Mouse (Mus musculus) cortical plate, adult 2 months (tissue): Measurements from ENCODE around the gene Ranbp9.

Experiments
- CTCF ChIP-seq: fragments of 200-500 bp; IDR thresholded peaks from 2 replicates; pipeline ENCODE4 v1.5.1; 2011; ENCODE audit warnings: mild to moderate bottlenecking, control low read depth, low read length; ENCODE audit not compliant: insufficient read depth; ENCODE audit errors: extremely low read depth
- POLR2A ChIP-seq: fragments of 200-500 bp; IDR thresholded peaks from 2 replicates; pipeline ENCODE4 v1.6.1; 2011; ENCODE audit warnings: mild to moderate bottlenecking, low read length, control low read depth; ENCODE audit not compliant: insufficient read depth; ENCODE audit errors: extremely low read depth

DNA sequence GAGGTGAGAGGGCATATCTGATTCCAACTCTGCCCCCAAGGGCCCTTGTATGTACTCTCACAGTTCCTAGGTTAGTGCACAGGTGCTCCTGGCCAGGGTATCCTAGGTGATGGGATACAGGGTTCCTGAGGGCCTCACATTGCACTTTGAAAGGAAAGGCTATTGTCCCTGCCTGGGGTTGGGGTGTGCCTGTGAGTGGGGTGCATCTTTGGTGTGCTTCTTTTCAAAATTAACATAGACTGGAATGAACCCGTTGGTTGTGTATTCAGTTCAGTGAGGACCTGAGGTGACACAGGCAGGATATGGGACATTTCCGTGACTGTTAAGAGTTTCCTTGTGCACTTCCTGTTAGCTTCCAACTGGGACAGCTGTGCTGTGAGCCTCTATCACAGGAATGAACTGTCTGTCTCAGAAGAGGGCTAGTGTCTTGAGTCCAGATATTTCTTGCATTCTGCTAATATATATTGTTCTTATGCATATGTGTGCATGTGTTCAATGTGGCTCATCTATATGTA lies 106.1 kb downstream of the Ranbp9 start:
- TF ChIP-seq CTCF (no peak), POLR2A (no peak)
